Mouse (Mus musculus) heart, embryonic 13.5 days (tissue): ENCODE results near the gene Gfm1. TPM values are rescaled to one million over a fixed set of nuclear protein-coding genes. Genes with fewer than 3 reads are reported as not detected.

Experiments
- ATAC-seq: fragments of 200-750 bp; cut with Nextera tagmentation; 2 replicates; pipeline ENCODE4 v1.8.0; 2017; ENCODE audit warnings: moderate TSS enrichment; ENCODE audit not compliant: insufficient number of reproducible peaks, low FRiP score, low TSS enrichment; ENCODE audit errors: extremely low read depth
- H3K27ac ChIP-seq: fragments of 300-500 bp; sonication (generic); replicated peaks from 2 replicates; pipeline ENCODE4 v1.5.1; 2015; ENCODE audit warnings: moderate library complexity, mild to moderate bottlenecking, inconsistent platforms
- H3K27me3 ChIP-seq: fragments of 300-500 bp; sonication (generic); replicated peaks from 2 replicates; pipeline ENCODE4 v1.6.1; 2015; ENCODE audit warnings: mild to moderate bottlenecking, inconsistent platforms
- H3K36me3 ChIP-seq: fragments of 300-500 bp; sonication (generic); 2 replicates; pipeline ENCODE4 v1.6.1; 2015; ENCODE audit warnings: mild to moderate bottlenecking, inconsistent platforms
- H3K4me1 ChIP-seq: fragments of 300-500 bp; sonication (generic); 2 replicates; pipeline ENCODE4 v1.6.1; 2015; ENCODE audit warnings: inconsistent platforms
- H3K4me2 ChIP-seq: fragments of 300-500 bp; sonication (generic); 2 replicates; pipeline ENCODE4 v1.6.1; 2015; ENCODE audit warnings: inconsistent platforms, mild to moderate bottlenecking, moderate library complexity
- H3K4me3 ChIP-seq: fragments of 300-500 bp; sonication (generic); 2 replicates; pipeline ENCODE4 v1.5.1; 2015; ENCODE audit warnings: moderate library complexity, mild to moderate bottlenecking, inconsistent platforms
- H3K9ac ChIP-seq: fragments of 300-500 bp; sonication (generic); 2 replicates; pipeline ENCODE4 v1.6.1; 2015; ENCODE audit warnings: inconsistent platforms, mild to moderate bottlenecking, moderate library complexity
- H3K9me3 ChIP-seq: fragments of 300-500 bp; sonication (generic); 2 replicates; pipeline ENCODE4 v1.6.1; 2016; ENCODE audit warnings: inconsistent platforms
- WGBS: fragments of 180-500 bp; shearing (Covaris S2); methylation state at CpG from one replicate; pipeline ENCODE4 v1.1.7; 2015; ENCODE audit warnings: mixed read lengths; 5-methylcytosine and 5-hydroxymethylcytosine counted together
- polyA plus RNA-seq: library from polyadenylated mRNA; unstranded; fragments of >200 nt; fragmentation: Nextera tagmentation; extraction: Ambion mirVana; gene quantifications from 2 replicates; pipeline ENCODE4 v1.2.1, GENCODE M21; 2015

Gene Gfm1
- polyA plus RNA-seq, 1 experiment from 2014 or later = 97.6 TPM

GRCm38 (mm10) chr3:67466576-67466975, 36.7 kb downstream of the Gfm1 start:
- no peak overlapping the region for H3K27ac ChIP-seq
- no peaks in the 10 kb centered on the region for H3K27me3 ChIP-seq
- no peak overlapping the region for H3K9ac ChIP-seq
- peaks cover 23% of the 10 kb centered on the region for H3K4me1 ChIP-seq
- 94% methylated on average over 5 of the region's 5 CpGs for WGBS
- no peak overlapping the region for H3K4me2 ChIP-seq
- H3K36me3 ChIP-seq = peaks cover 39% of the 10 kb centered on the region
- ATAC-seq = no peak
- no peak overlapping the region for H3K4me3 ChIP-seq
- no peaks in the 10 kb centered on the region for H3K9me3 ChIP-seq

- ATAC-seq = no peak
- peaks cover 20% of the 10 kb centered on the region for H3K4me1 ChIP-seq
- H3K36me3 ChIP-seq = peaks cover 42% of the 10 kb centered on the region
- H3K4me2 ChIP-seq = no peak overlapping the region
- 87% methylated on average over 2 of the region's 2 CpGs for WGBS
- no peaks in the 10 kb centered on the region for H3K9me3 ChIP-seq
- no peak overlapping the region for H3K27ac ChIP-seq
- H3K9ac ChIP-seq = no peak overlapping the region
- no peak overlapping the region for H3K4me3 ChIP-seq
- no peaks in the 10 kb centered on the region for H3K27me3 ChIP-seq
Observed at GRCm38 (mm10) chr3:67467281-67467680, 37.4 kb downstream of the Gfm1 start.

GRCm38 (mm10) chr3:67471408-67472127, 41.7 kb downstream of the Gfm1 start:
- H3K9ac ChIP-seq = no peak overlapping the region
- no peak overlapping the region for H3K4me2 ChIP-seq
- no peak overlapping the region for H3K4me3 ChIP-seq
- no peak for ATAC-seq
- WGBS = 58% methylated on average over 4 of the region's 4 CpGs
- H3K9me3 ChIP-seq = no peaks in the 10 kb centered on the region
- no peak overlapping the region for H3K27ac ChIP-seq
- peaks cover 70% of the 10 kb centered on the region for H3K36me3 ChIP-seq
- H3K4me1 ChIP-seq = peaks cover 7% of the 10 kb centered on the region; the same call in 1 of the 2 replicates
- H3K27me3 ChIP-seq = no peaks in the 10 kb centered on the region

- WGBS = 89% methylated on average over 6 of the region's 6 CpGs
- Histone ChIP-seq H3K4me1 (peaks cover 7% of the 10 kb centered on the region; the same call in 1 of the 2 replicates), H3K27me3 (no peaks in the 10 kb centered on the region), H3K4me3 (no peak overlapping the region), H3K27ac (no peak overlapping the region), H3K9me3 (no peaks in the 10 kb centered on the region), H3K4me2 (no peak overlapping the region), H3K9ac (no peak overlapping the region), H3K36me3 (peaks cover 71% of the 10 kb centered on the region)
- ATAC-seq = no peak
Observed at GRCm38 (mm10) chr3:67473438-67473837, 43.5 kb downstream of the Gfm1 start.

- H3K4me3 ChIP-seq = no peak overlapping the region
- no peak for ATAC-seq
- peaks cover 3% of the 10 kb centered on the region; the same call in 1 of the 2 replicates for H3K4me1 ChIP-seq
- H3K27me3 ChIP-seq = no peaks in the 10 kb centered on the region
- H3K9me3 ChIP-seq = no peaks in the 10 kb centered on the region
- WGBS = 89% methylated on average over 11 of the region's 11 CpGs
- H3K9ac ChIP-seq = no peak overlapping the region
- no peak overlapping the region for H3K4me2 ChIP-seq
- peaks cover 51% of the 10 kb centered on the region for H3K36me3 ChIP-seq
- H3K27ac ChIP-seq = no peak overlapping the region
Observed at GRCm38 (mm10) chr3:67479806-67480205, 49.9 kb downstream of the Gfm1 start.

- ATAC-seq = no peak
- Histone ChIP-seq H3K9me3 (no peaks in the 10 kb centered on the region), H3K4me1 (peaks cover 3% of the 10 kb centered on the region; the same call in 1 of the 2 replicates), H3K4me2 (no peak overlapping the region), H3K27ac (no peak overlapping the region), H3K36me3 (peaks cover 27% of the 10 kb centered on the region), H3K9ac (no peak overlapping the region), H3K27me3 (no peaks in the 10 kb centered on the region), H3K4me3 (no peak overlapping the region)
- WGBS = 85% methylated on average over 10 of the region's 10 CpGs
Observed at GRCm38 (mm10) chr3:67482400-67482799, 52.5 kb downstream of the Gfm1 start.

- no peak overlapping the region for H3K4me3 ChIP-seq
- peaks cover 7% of the 10 kb centered on the region for H3K4me1 ChIP-seq
- WGBS = 79% methylated on average over 2 of the region's 2 CpGs
- no peak overlapping the region for H3K27ac ChIP-seq
- H3K9ac ChIP-seq = no peak overlapping the region
- 0 out of 2 replicates have a peak, but pooled peaks cover 5% of the 10 kb centered on the region for H3K36me3 ChIP-seq
- H3K9me3 ChIP-seq = no peaks in the 10 kb centered on the region
- H3K4me2 ChIP-seq = no peak overlapping the region
- no peaks in the 10 kb centered on the region for H3K27me3 ChIP-seq
- ATAC-seq = no peak
Observed at GRCm38 (mm10) chr3:67485233-67485632, 55.3 kb downstream of the Gfm1 start.

GRCm38 (mm10) chr3:67490156-67490555, 60.3 kb downstream of the Gfm1 start:
- H3K27ac ChIP-seq = no peak overlapping the region
- no peak overlapping the region for H3K9ac ChIP-seq
- 24% methylated on average over 4 of the region's 4 CpGs for WGBS
- H3K4me3 ChIP-seq = no peak overlapping the region
- peaks cover 5% of the 10 kb centered on the region for H3K4me1 ChIP-seq
- H3K36me3 ChIP-seq = no peaks in the 10 kb centered on the region
- no peaks in the 10 kb centered on the region for H3K27me3 ChIP-seq
- H3K9me3 ChIP-seq = no peaks in the 10 kb centered on the region
- H3K4me2 ChIP-seq = no peak overlapping the region
- no peak for ATAC-seq

GRCm38 (mm10) chr3:67492086-67492869, 62.4 kb downstream of the Gfm1 start:
- peaks cover 5% of the 10 kb centered on the region for H3K4me1 ChIP-seq
- H3K27me3 ChIP-seq = no peaks in the 10 kb centered on the region
- ATAC-seq = no peak
- H3K9me3 ChIP-seq = no peaks in the 10 kb centered on the region
- no peak overlapping the region for H3K9ac ChIP-seq
- H3K27ac ChIP-seq = no peak overlapping the region
- no peaks in the 10 kb centered on the region for H3K36me3 ChIP-seq
- no peak overlapping the region for H3K4me3 ChIP-seq
- no peak overlapping the region for H3K4me2 ChIP-seq
- 75% methylated on average over 8 of the region's 8 CpGs for WGBS

- H3K9ac ChIP-seq = no peak overlapping the region
- H3K27me3 ChIP-seq = no peaks in the 10 kb centered on the region
- no peak for ATAC-seq
- 76% methylated on average over 8 of the region's 8 CpGs for WGBS
- no peaks in the 10 kb centered on the region for H3K36me3 ChIP-seq
- H3K4me1 ChIP-seq = peaks cover 5% of the 10 kb centered on the region
- H3K27ac ChIP-seq = no peak overlapping the region
- no peaks in the 10 kb centered on the region for H3K9me3 ChIP-seq
- H3K4me2 ChIP-seq = no peak overlapping the region
- no peak overlapping the region for H3K4me3 ChIP-seq
Observed at GRCm38 (mm10) chr3:67493132-67493531, 63.2 kb downstream of the Gfm1 start.

GRCm38 (mm10) chr3:67496310-67496709, 66.4 kb downstream of the Gfm1 start:
- Histone ChIP-seq H3K9ac (no peak overlapping the region), H3K36me3 (no peaks in the 10 kb centered on the region), H3K4me1 (no peaks in the 10 kb centered on the region), H3K27me3 (no peaks in the 10 kb centered on the region), H3K4me2 (no peak overlapping the region), H3K9me3 (peaks cover 8% of the 10 kb centered on the region; the same call in 1 of the 2 replicates), H3K27ac (no peak overlapping the region), H3K4me3 (no peak overlapping the region)
- no peak for ATAC-seq
- 81% methylated on average over 10 of the region's 10 CpGs for WGBS
